Mouse (Mus musculus): Measurements from ENCODE around the gene Pign. TPM values are rescaled to one million over a fixed set of nuclear protein-coding genes. Genes with fewer than 3 reads are reported as not detected.

Gene Pign
- 29.0 and 33.8 TPM in 2 replicates for polyA plus RNA-seq (2012; rRNA removed)

DNA sequence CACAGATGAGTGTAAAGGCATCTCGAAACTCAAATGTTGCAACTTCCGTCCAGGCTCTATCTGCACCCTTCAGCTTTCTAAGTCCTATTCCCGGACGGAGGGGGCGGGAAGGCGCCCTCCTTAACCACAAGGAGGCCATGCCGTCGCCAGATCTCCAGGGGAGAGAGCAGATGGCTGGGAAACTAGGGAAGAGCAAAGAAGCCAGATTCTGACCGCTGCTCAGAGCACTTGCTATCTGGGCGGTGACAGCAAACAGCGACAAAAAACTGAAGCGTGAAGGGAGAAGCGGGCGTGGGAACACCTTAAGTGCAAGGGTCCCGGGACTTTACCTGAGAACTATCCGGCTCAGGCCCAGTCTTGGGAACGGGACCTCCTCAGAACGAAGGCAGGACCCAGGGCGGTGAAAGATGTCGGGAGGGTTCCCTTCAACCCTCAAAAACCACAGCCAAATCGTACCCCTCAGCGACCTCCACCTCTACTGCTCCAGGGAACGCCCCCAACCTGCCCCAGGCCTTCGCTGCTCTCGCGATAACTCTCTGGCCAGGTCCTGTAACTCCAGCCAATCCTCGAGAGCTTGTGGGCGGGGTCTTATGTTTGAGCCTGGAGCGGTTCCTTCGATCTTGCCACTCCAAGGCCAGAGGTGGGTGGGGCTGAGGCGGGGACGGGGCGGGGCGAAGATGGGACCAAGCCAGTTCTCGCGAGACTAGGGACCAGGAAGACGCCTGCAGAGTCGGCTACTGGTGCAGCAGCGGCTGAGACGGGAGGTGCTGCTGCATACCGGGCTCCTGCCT, at the start of gene Pign, which contains the start of gene Relch:
Gene Pign, minus strand, starts transcription at position 507 of the 791 bp plus-strand sequence.
Gene Relch, plus strand, starts transcription at position 691 of the 791 bp plus-strand sequence.

Other genes starting within 250 kb of the Pign start
- gene Relch, start 184 bp upstream of the Pign start, polyA plus RNA-seq (2012; rRNA removed) = 39.1 and 39.3 TPM in 2 replicates
- 0.64 and 0.75 TPM in 2 replicates for gene Tnfrsf11a, start 117.0 kb upstream of the Pign start, polyA plus RNA-seq (2012; rRNA removed)

Data from central nervous system, embryonic 14 days (tissue).